Mouse (Mus musculus): ENCODE data around the gene Dynlt1c.
"Not testable (repeated sequence)": the region's sequence is repeated elsewhere in the genome, so short reads cannot be mapped to it uniquely, and the experiment has no call there.

The Dynlt1c gene

DNA sequence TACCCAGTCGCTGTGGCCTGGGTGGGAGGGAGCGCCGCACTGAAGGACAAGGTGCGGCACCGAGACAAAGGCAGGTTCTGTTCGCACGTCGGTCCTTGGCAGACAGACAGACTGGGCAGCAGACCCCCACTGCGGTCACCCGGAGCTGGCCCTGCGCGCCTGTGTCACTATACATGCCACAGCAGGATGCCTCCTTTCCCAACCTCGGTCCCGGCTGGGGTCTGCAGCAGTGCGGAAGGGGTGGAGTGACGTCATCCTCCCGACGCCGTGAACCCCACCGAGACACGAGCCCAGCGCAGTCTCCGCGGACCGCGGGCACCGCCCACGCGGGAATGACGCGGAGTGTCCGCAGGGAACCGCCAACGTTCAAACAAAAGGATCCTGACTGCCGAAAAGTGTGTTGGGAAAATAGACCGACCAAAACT is 53.6 kb downstream of the Dynlt1c start:
- DNase-seq (ENCODE audit: low read depth), result peak; percentile 91

DNA sequence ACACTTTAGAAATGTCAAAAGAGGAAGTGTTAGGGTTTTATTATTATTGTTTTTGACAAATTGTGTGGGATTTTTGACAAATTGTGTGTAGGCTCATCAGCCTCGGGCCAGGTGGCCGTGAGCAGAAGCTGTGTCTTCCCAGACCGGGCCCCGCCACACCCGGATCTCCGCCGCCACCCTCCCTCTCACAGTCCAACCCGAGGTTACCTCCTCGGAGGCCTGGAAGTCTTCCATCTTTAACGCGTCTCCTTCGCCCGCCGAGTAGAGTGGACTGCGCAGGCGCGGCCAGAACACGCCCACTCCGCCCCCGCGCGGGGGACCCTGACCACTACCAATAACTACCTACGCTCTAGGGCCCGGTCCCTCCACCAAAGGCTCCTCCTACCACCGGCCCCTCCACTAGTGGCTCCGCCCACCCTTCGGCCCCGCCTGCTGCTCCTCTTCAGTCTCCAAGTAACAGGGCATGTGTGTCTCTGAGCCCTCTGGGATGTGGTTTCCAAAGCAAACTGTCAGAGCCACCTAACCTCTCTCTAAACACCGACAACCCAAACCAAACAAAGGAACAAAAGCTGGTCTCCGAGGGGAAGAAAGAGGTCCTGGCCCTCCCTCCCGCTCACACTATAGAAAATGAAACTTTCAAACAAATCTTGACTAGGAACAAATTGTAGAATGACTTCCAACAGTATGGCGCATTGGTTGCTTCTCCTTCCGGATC is 54.3 kb downstream of the Dynlt1c start, which contains the start of gene Dynlt1f:
Gene Dynlt1f (minus strand): TSS at position 334 of the 715 bp plus-strand sequence.
- peak; percentile 48 for DNase-seq (ENCODE audit: low read depth)

DNA sequence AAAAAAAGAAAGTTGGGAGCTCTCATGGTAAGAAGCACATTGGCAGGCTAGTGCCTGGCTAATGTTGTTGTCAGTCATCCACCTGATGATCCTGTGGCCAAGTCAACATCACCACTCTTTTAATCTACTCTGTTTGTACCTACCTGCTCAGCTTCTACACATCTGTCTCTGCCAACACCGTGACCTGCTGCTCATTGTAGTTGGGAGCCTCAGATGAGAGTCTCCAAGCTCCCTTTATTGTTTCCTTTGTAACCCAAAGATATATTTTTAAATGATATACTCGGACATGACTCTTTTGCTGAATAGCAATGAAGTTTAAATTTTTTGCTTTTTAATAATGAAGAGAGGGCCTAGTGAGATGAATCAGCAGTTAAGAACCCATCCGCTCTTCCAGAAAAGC is 55.0 kb downstream of the Dynlt1c start:
- DNase-seq (ENCODE audit: low read depth), result not testable (repeated sequence)

DNA sequence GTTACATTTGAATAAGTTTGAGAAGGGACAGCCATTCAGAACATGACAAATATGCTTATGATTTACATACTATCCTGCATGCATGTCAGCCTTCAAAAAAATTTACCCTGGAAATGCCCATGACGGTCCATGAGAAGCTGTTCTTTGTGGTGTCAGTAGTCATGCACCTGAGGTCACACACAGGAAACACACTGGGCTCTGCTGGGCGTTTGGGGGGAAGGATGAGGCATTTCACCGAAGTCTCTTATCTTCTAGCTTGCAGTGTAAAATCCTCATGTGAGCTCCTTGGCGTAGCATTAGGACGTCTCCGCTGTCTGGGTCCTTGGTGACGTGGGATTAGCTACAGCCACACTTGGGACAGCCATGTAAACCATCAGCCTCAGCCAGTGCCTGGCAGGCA is 57.3 kb downstream of the Dynlt1c start, which contains the start of gene Sytl3:
Gene Sytl3 (plus strand): TSS at position 293 of the 400 bp plus-strand sequence.
- not testable (repeated sequence) for DNase-seq (ENCODE audit: low read depth)

Measured in NIH3T3 (cell line).